Mouse (Mus musculus): ENCODE results near the gene Bank1.

GRCm38 (mm10) chr3:136168071-136168470 is 157.8 kb downstream of the Bank1 start:
- TF ChIP-seq GATA1 (IDR thresholded peaks at IDR 0.05; ENCODE audit: low read length) (no peak), TAL1 (IDR thresholded peaks at IDR 0.05; ENCODE audit: low read length) (no peak)

Data from erythroblast, embryonic 14.5 days (primary cell).